ENCODE assay signal across 10 mouse cellular contexts in the genomic region with DNA sequence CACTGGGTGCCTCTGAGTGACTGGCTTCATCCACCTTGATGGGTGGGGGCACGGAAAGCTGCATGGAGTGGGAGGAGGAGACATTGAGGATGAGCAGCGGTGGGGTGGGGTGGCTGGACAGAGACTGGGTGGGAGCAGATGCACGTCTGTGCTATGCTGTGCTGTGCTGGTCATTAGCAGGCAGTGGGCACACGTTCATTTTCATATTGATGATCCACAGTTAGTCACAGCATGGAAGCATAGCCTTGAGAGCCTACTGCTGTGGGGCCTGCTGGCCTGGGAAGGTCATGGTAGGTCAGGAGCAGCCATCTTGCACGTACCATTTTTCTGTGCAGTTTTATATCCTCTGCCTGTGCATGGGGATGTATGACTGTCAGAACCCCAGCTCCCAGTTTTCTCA. TPM values are rescaled to one million over a fixed set of nuclear protein-coding genes. Genes with fewer than 3 reads are reported as not detected.
DNase-seq lines count a peak whose midpoint lies in the region; ATAC-seq and TF ChIP-seq lines count a peak whose summit lies in the region.
"Had no signal": no experiment of that assay in that cellular context is flagged by ENCODE, and none has a peak within 500 bp of the region (broad histone marks: within the 10 kb centered on the region; RNA-seq: fewer than 3 reads in every experiment).

No protein-coding gene starts in this region.

- H3K4me2 ChIP-seq in limb, embryonic 11.5 days (ENCODE audit: low read depth, severe bottlenecking): no peak overlapping the region; the same call in 1 of the 2 replicates
- H3K4me2 ChIP-seq: neural tube, embryonic 12.5 days had no signal

- no peaks in the 10 kb centered on the region for H3K9me3 ChIP-seq in ES-Bruce4 (replicated peaks; ENCODE audit: control insufficient read depth, insufficient read depth, low read length, poor library complexity, severe bottlenecking)
- H3K9me3 ChIP-seq in limb, embryonic 11.5 days (ENCODE audit: control insufficient read depth, low read length): no peaks in the 10 kb centered on the region
- H3K9me3 ChIP-seq: neural tube, embryonic 12.5 days had no signal

- no peak for TF ChIP-seq POLR2A in kidney, adult 2 months (IDR thresholded peaks at IDR 0.05; ENCODE audit: low read depth, low read length)
- no peak for TF ChIP-seq POLR2A in ES-Bruce4 (IDR thresholded peaks at IDR 0.05; ENCODE audit: insufficient read depth, low read length)

- H3K27ac ChIP-seq in kidney, adult 2 months (ENCODE audit: insufficient read depth, low read depth, low read length): peak overlapping the region; percentile 4; the same call in 1 of the 2 replicates
- H3K27ac ChIP-seq in ES-Bruce4 (ENCODE audit: insufficient read depth, low read length): peak overlapping the region; percentile 14; the same call in 1 of the 2 replicates
- peak overlapping the region; percentile 65 for H3K27ac ChIP-seq in limb, embryonic 11.5 days (replicated peaks; ENCODE audit: low read depth, low read length)
- H3K27ac ChIP-seq: neural tube, embryonic 12.5 days had no signal

- TF ChIP-seq EP300 in ES-Bruce4 (IDR thresholded peaks at IDR 0.05; ENCODE audit: insufficient read depth, low read depth, low read length): no peak

- WGBS in kidney, adult 2 months: 83% methylated on average over 5 of the region's 5 CpGs
- WGBS in limb, embryonic 11.5 days: 78% methylated on average over 5 of the region's 5 CpGs

- no peak for ATAC-seq in limb, embryonic 11.5 days (ENCODE audit: insufficient number of reproducible peaks, low FRiP score, low TSS enrichment, low read depth)

- H3K36me3 ChIP-seq in kidney, adult 2 months (ENCODE audit: control insufficient read depth, insufficient read depth, low read length): no peaks in the 10 kb centered on the region
- peaks cover 2% of the 10 kb centered on the region; the same call in 1 of the 2 replicates for H3K36me3 ChIP-seq in ES-Bruce4 (ENCODE audit: control insufficient read depth, insufficient read depth, low read length, poor library complexity, severe bottlenecking)
- no peaks in the 10 kb centered on the region; the same call in 1 of the 2 replicates for H3K36me3 ChIP-seq in limb, embryonic 11.5 days (ENCODE audit: control insufficient read depth, insufficient read depth, low read length)
- H3K36me3 ChIP-seq: neural tube, embryonic 12.5 days had no signal

- no peak overlapping the region for H3K9ac ChIP-seq in ES-Bruce4 (ENCODE audit: low read depth, poor library complexity, severe bottlenecking)
- no peak overlapping the region for H3K9ac ChIP-seq in limb, embryonic 11.5 days (ENCODE audit: low read length)
- H3K9ac ChIP-seq: neural tube, embryonic 12.5 days had no signal

- no peak for TF ChIP-seq CTCF in kidney, adult 2 months (conservative IDR thresholded peaks at IDR 0.05; ENCODE audit: insufficient read depth, insufficient read length, low read depth, low read length)
- no peak for TF ChIP-seq CTCF in ES-Bruce4 (IDR thresholded peaks at IDR 0.05; ENCODE audit: low read depth, low read length)

- H3K27me3 ChIP-seq in kidney, adult 2 months (replicated peaks; ENCODE audit: control insufficient read depth, insufficient read depth, low read length): no peaks in the 10 kb centered on the region
- H3K27me3 ChIP-seq in ES-Bruce4 (ENCODE audit: control insufficient read depth, insufficient read depth, low read length, poor library complexity, severe bottlenecking): no peaks in the 10 kb centered on the region
- no peaks in the 10 kb centered on the region for H3K27me3 ChIP-seq in limb, embryonic 11.5 days (ENCODE audit: control insufficient read depth, insufficient read depth, low read length)
- H3K27me3 ChIP-seq: neural tube, embryonic 12.5 days had no signal

- H3K4me1 ChIP-seq in kidney, adult 2 months (ENCODE audit: control insufficient read depth, insufficient read depth, low read length): peaks cover 44% of the 10 kb centered on the region
- peaks cover 16% of the 10 kb centered on the region for H3K4me1 ChIP-seq in ES-Bruce4 (ENCODE audit: control insufficient read depth, insufficient read depth, low read length)
- peaks cover 90% of the 10 kb centered on the region for H3K4me1 ChIP-seq in limb, embryonic 11.5 days (ENCODE audit: control insufficient read depth, insufficient read depth, low read length)

- peak; percentile 51 for DNase-seq in adrenal gland, adult 2 months
- DNase-seq in adrenal gland, postnatal 25 days: no peak
- DNase-seq in kidney, adult 2 months: no peak
- no peak for DNase-seq in kidney, postnatal 36 days
- no peak for DNase-seq in limb, embryonic 11.5 days (ENCODE audit: low spot score)
- DNase-seq in thymus, postnatal 36 days: no peak
- no peak for DNase-seq in embryo, embryonic 11 days
- DNase-seq: cerebellum, postnatal 25 days had no signal

- H3K4me3 ChIP-seq in kidney, adult 2 months (ENCODE audit: insufficient read depth, low read depth, low read length): no peak overlapping the region
- no peak overlapping the region for H3K4me3 ChIP-seq in ES-Bruce4 (ENCODE audit: low read depth, low read length)
- H3K4me3 ChIP-seq in limb, embryonic 11.5 days (ENCODE audit: low read depth, low read length): no peak overlapping the region
- H3K4me3 ChIP-seq: neural tube, embryonic 12.5 days had no signal

RNA-seq across cellular contexts. Expression of a gene that starts 56.0 kb away (rescaled TPM):
- total RNA-seq in adrenal gland, adult 2 months (2021): 100 to 1,000 TPM; 312 to 392 TPM
- polyA plus RNA-seq in adrenal gland, adult 2 months (2012; rRNA removed): 140 and 199 TPM in 2 replicates
- total RNA-seq in adrenal gland, postnatal 25 days (2021): 304 and 325 TPM in 2 replicates
- polyA plus RNA-seq in kidney, adult 2 months (2012; rRNA removed): 102 and 134 TPM in 2 replicates
- polyA plus RNA-seq in ES-Bruce4 (2011; ENCODE audit: insufficient read depth, insufficient read length, low read depth, missing spikeins): 293 and 299 TPM in 2 replicates
- polyA plus RNA-seq in limb, embryonic 11.5 days (2014; fragmentation: Nextera tagmentation; extraction: Ambion mirVana): 278 and 307 TPM in 2 replicates

Comparison
In these comparisons a context has a peak if more than half of its experiments do, and no peak if none do; other contexts are left out.
1. H3K27ac ChIP-seq: peak in every context shown above with its lines; median percentile 65 in limb, embryonic 11.5 days; 14 in ES-Bruce4; 4 in kidney, adult 2 months.